Mouse (Mus musculus) liver, embryonic 12.5 days (tissue): ENCODE measurements around the gene Zcchc4. TPM values are rescaled to one million over a fixed set of nuclear protein-coding genes. Genes with fewer than 3 reads are reported as not detected.

ENCODE experiments used
- ATAC-seq: fragments of 200-750 bp; cut with Nextera tagmentation; 2 replicates; pipeline ENCODE4 v1.8.0; 2017; ENCODE audit warnings: moderate number of reproducible peaks, mild to moderate bottlenecking, moderate library complexity
- H3K27ac ChIP-seq: fragments of 300-500 bp; sonication (generic); 2 replicates; pipeline ENCODE4 v1.5.1; 2016; ENCODE audit warnings: mild to moderate bottlenecking
- H3K27me3 ChIP-seq: fragments of 300-500 bp; sonication (generic); replicated peaks from 2 replicates; pipeline ENCODE4 v1.6.1; 2016; ENCODE audit warnings: mild to moderate bottlenecking, moderate library complexity
- H3K36me3 ChIP-seq: fragments of 300-500 bp; sonication (generic); 2 replicates; pipeline ENCODE4 v1.6.1; 2016; ENCODE audit warnings: mild to moderate bottlenecking, moderate library complexity
- H3K4me1 ChIP-seq: fragments of 300-500 bp; sonication (generic); 2 replicates; pipeline ENCODE4 v1.6.1; 2016
- H3K4me2 ChIP-seq: fragments of 300-500 bp; sonication (generic); 2 replicates; pipeline ENCODE4 v1.6.1; 2016; ENCODE audit warnings: mild to moderate bottlenecking, moderate library complexity
- H3K4me3 ChIP-seq: fragments of 300-500 bp; sonication (generic); 2 replicates; pipeline ENCODE4 v1.5.1; 2016; ENCODE audit warnings: mild to moderate bottlenecking, moderate library complexity
- H3K9ac ChIP-seq: fragments of 300-500 bp; sonication (generic); 2 replicates; pipeline ENCODE4 v1.6.1; 2016; ENCODE audit warnings: mild to moderate bottlenecking, moderate library complexity
- H3K9me3 ChIP-seq: fragments of 300-500 bp; sonication (generic); replicated peaks from 2 replicates; pipeline ENCODE4 v1.6.1; 2016; ENCODE audit warnings: mild to moderate bottlenecking, moderate library complexity
- WGBS: fragments of 180-500 bp; shearing (Covaris S2); methylation state at CpG from one replicate; pipeline ENCODE4 v1.1.7; 2016; ENCODE audit not compliant: insufficient replicate concordance; 5-methylcytosine and 5-hydroxymethylcytosine counted together
- polyA plus RNA-seq: library from polyadenylated mRNA; unstranded; fragments of >200 nt; fragmentation: Nextera tagmentation; extraction: Ambion mirVana; gene quantifications from 2 replicates; pipeline ENCODE4 v1.2.1, GENCODE M21; 2016

Zcchc4 gene
- polyA plus RNA-seq, 1 experiment from 2014 or later = 11.9 TPM

DNA sequence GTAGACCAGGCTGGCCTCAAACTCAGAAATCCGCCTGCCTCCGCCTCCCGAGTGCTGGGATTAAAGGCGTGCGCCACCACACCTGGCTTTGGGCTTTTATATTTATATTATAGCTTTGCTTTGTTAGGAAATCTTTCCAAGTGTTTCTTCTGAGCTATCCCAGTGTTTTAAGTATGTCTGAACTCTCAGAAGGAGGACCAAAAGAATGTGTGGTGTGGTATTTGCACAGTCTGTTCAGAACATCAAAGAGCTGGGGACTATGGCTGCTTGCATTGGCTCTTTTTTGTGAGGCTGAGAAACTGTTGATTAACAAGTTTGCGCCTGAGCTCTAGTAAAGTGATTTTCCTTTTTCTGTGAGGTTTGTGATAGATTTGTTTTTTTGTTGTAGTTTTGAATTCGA is 69.1 kb downstream of the Zcchc4 start:
- no peak overlapping the region for H3K9ac ChIP-seq
- H3K4me2 ChIP-seq = no peak overlapping the region
- H3K4me1 ChIP-seq = no peaks in the 10 kb centered on the region
- no peak for ATAC-seq
- H3K9me3 ChIP-seq = no peaks in the 10 kb centered on the region
- WGBS = 88% methylated on average over 7 of the region's 7 CpGs
- peaks cover 72% of the 10 kb centered on the region for H3K36me3 ChIP-seq
- no peak overlapping the region for H3K27ac ChIP-seq
- no peaks in the 10 kb centered on the region for H3K27me3 ChIP-seq
- H3K4me3 ChIP-seq = no peak overlapping the region

DNA sequence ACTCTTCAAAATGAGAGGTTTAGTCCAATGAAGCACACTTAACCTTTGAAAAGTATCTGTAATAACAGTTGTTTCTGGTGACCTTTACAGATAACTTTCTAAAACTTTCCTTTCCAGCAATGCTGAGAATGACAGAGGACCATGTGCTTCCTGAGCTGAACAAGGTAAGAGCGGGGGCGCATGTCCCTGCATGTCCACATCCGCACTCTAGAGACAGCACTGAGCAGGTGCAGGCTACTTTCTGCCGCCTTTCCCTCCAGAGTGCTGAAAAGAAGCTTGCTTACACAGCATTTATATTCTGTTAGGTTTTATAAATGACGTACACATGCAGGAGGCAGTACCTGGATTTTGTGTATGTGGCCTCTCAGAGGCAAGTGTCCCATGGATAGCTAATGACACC is 80.5 kb downstream of the Zcchc4 start:
- peaks cover 67% of the 10 kb centered on the region for H3K36me3 ChIP-seq
- ATAC-seq = no peak

DNA sequence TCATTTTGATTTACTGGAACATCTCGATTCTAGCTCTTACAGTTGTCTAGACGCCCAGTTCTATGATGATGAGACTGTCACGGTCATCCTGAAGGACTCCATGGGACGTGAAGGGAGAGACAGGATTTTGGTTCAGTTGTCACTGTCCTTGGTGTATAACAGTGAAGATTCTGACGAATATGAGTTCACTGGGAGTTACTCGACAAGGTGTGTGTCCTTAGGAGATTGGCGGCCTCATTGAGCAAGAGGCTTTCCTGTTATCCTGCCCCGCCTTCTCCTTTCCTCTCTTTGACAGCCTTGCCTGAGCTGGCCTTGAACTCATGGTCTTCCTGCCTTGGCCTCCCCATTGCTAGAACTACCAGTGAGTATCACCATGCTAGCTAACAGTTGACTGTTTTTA is 89.2 kb downstream of the Zcchc4 start:
- H3K36me3 ChIP-seq = peaks cover 83% of the 10 kb centered on the region
- no peak overlapping the region for H3K4me3 ChIP-seq
- no peak for ATAC-seq
- H3K27ac ChIP-seq = no peak overlapping the region
- WGBS = 72% methylated on average over 8 of the region's 8 CpGs
- H3K4me2 ChIP-seq = no peak overlapping the region
- H3K9me3 ChIP-seq = no peaks in the 10 kb centered on the region
- no peak overlapping the region for H3K9ac ChIP-seq
- no peaks in the 10 kb centered on the region for H3K4me1 ChIP-seq
- H3K27me3 ChIP-seq = no peaks in the 10 kb centered on the region

More for the DNA sequence above, 80.5 kb downstream of the Zcchc4 start:
- Histone ChIP-seq H3K9me3 (no peaks in the 10 kb centered on the region), H3K4me1 (no peaks in the 10 kb centered on the region), H3K27me3 (no peaks in the 10 kb centered on the region), H3K4me3 (no peak overlapping the region), H3K27ac (no peak overlapping the region), H3K4me2 (no peak overlapping the region), H3K9ac (no peak overlapping the region)
- 82% methylated on average over 5 of the region's 5 CpGs for WGBS

DNA sequence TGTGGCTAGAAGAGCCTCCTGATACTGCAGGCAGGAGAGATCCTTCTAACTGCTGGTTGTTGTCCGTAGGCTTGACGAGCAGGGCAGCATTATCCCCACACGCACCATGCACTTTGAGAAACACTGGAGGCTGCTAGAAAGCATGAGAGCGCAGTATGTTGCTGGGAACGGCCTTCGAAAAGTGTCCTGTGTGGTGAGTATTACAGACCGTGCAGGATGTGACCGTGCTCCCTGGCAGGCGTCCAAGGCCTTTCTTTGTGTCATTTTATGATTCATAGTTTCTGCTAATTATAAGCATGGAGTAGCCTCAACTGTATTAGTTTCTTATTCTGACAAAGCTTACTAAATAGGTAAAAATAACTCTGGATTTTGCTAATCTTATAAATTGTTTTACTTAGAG is 90.6 kb downstream of the Zcchc4 start:
- no peak overlapping the region for H3K4me2 ChIP-seq
- H3K4me1 ChIP-seq = no peaks in the 10 kb centered on the region
- no peak overlapping the region for H3K9ac ChIP-seq
- no peak for ATAC-seq
- H3K36me3 ChIP-seq = peaks cover 70% of the 10 kb centered on the region
- whole genome bisulfite sequencing = 84% methylated on average over 9 of the region's 9 CpGs
- H3K4me3 ChIP-seq = no peak overlapping the region
- no peaks in the 10 kb centered on the region for H3K9me3 ChIP-seq
- no peak overlapping the region for H3K27ac ChIP-seq
- no peaks in the 10 kb centered on the region for H3K27me3 ChIP-seq

- no peak overlapping the region for H3K4me3 ChIP-seq
- H3K9me3 ChIP-seq = no peaks in the 10 kb centered on the region
- H3K9ac ChIP-seq = no peak overlapping the region
- ATAC-seq = no peak
- H3K27ac ChIP-seq = no peak overlapping the region
- 82% methylated on average over 18 of the region's 18 CpGs for WGBS
- H3K36me3 ChIP-seq = peaks cover 63% of the 10 kb centered on the region
- H3K4me2 ChIP-seq = no peak overlapping the region
- no peaks in the 10 kb centered on the region for H3K27me3 ChIP-seq
- no peaks in the 10 kb centered on the region for H3K4me1 ChIP-seq
These were observed 91.3 kb downstream of the Zcchc4 start for GRCm38 (mm10) chr5:52866361-52867155.

- Histone ChIP-seq H3K4me1 (no peaks in the 10 kb centered on the region), H3K36me3 (peaks cover 41% of the 10 kb centered on the region)
- 81% methylated on average over 12 of the region's 12 CpGs for WGBS
These were observed 93.9 kb downstream of the Zcchc4 start for GRCm38 (mm10) chr5:52868918-52869703.

GRCm38 (mm10) chr5:52871461-52871860 is 96.3 kb downstream of the Zcchc4 start:
- Histone ChIP-seq H3K4me3 (no peak overlapping the region), H3K9ac (no peak overlapping the region), H3K27me3 (no peaks in the 10 kb centered on the region), H3K4me1 (no peaks in the 10 kb centered on the region), H3K36me3 (peaks cover 23% of the 10 kb centered on the region), H3K4me2 (no peak overlapping the region), H3K9me3 (no peaks in the 10 kb centered on the region), H3K27ac (no peak overlapping the region)
- 14% methylated on average over 1 of the region's 1 CpGs for WGBS
- ATAC-seq = no peak

More at GRCm38 (mm10) chr5:52868918-52869703, 93.9 kb downstream of the Zcchc4 start:
- Histone ChIP-seq H3K27ac (no peak overlapping the region), H3K9me3 (no peaks in the 10 kb centered on the region), H3K4me2 (no peak overlapping the region), H3K4me3 (no peak overlapping the region), H3K9ac (no peak overlapping the region), H3K27me3 (no peaks in the 10 kb centered on the region)
- ATAC-seq = no peak

GRCm38 (mm10) chr5:52871986-52872385 is 96.8 kb downstream of the Zcchc4 start:
- no peak overlapping the region for H3K27ac ChIP-seq
- H3K27me3 ChIP-seq = no peaks in the 10 kb centered on the region
- H3K4me1 ChIP-seq = no peaks in the 10 kb centered on the region
- H3K9ac ChIP-seq = no peak overlapping the region
- no peak for ATAC-seq
- no peak overlapping the region for H3K4me3 ChIP-seq
- H3K36me3 ChIP-seq = peaks cover 18% of the 10 kb centered on the region
- no peak overlapping the region for H3K4me2 ChIP-seq
- no peaks in the 10 kb centered on the region for H3K9me3 ChIP-seq
- 90% methylated on average over 13 of the region's 13 CpGs for WGBS

Other genes with a start within 250 kb of the Zcchc4 start
- gene Lgi2, start 208.9 kb upstream of the Zcchc4 start, polyA plus RNA-seq = 0.50 and 0.77 TPM in 2 replicates
- 10.1 and 10.2 TPM in 2 replicates for gene Sepsecs, start 105.7 kb upstream of the Zcchc4 start, polyA plus RNA-seq
- gene Pi4k2b, start 33.8 kb upstream of the Zcchc4 start, polyA plus RNA-seq = 25.3 and 26.3 TPM in 2 replicates
- gene Anapc4, start 58.6 kb downstream of the Zcchc4 start, polyA plus RNA-seq = 34.3 and 39.3 TPM in 2 replicates